In the genomic region with DNA sequence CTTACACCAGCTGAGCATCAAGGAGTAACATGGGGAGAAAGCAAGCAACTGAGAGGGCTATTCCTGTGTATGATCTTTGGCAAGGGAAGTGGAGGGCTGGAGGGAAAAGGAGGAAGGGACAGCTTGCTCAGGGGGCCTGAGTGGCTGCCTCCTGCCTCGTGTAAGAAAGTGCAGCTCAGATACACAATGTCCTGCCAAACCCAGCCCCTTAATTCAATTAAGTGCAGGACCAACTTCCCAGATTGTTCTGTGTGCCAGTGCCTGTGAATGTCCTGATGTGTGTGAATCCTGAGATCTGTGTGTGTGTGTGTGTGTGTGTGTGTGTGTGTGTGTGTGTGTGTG, we compare ENCODE assay signal across 11 mouse cellular contexts. TPM values are rescaled to one million over a fixed set of nuclear protein-coding genes. Genes with fewer than 3 reads are reported as not detected.
A peak's percentile ranks its signal among the peaks of the same experiment; 100 is the strongest.
DNase-seq lines count a peak whose midpoint lies in the region; ATAC-seq and TF ChIP-seq lines count a peak whose summit lies in the region.
"Had no signal": no experiment of that assay in that cellular context is flagged by ENCODE, and none has a peak within 500 bp of the region (broad histone marks: within the 10 kb centered on the region; RNA-seq: fewer than 3 reads in every experiment).

No protein-coding gene starts in this region.

- no peaks in the 10 kb centered on the region for H3K27me3 ChIP-seq in heart, embryonic 16.5 days (ENCODE audit: control insufficient read depth, insufficient read depth, low read length)
- peaks cover 100% of the 10 kb centered on the region for H3K27me3 ChIP-seq in forebrain, embryonic 10.5 days (ENCODE audit: poor library complexity, severe bottlenecking)
- H3K27me3 ChIP-seq in limb, embryonic 11.5 days (ENCODE audit: control insufficient read depth, insufficient read depth, low read length) = peaks cover 23% of the 10 kb centered on the region

- no peak overlapping the region for H3K4me3 ChIP-seq in heart, embryonic 16.5 days (ENCODE audit: low read length)
- no peak overlapping the region for H3K4me3 ChIP-seq in forebrain, embryonic 10.5 days
- H3K4me3 ChIP-seq in limb, embryonic 11.5 days (ENCODE audit: low read depth, low read length) = no peak overlapping the region

- no peak for TF ChIP-seq CTCF in brain, embryonic 14.5 days (IDR thresholded peaks at IDR 0.05; ENCODE audit: borderline replicate concordance, extremely low read depth, insufficient read depth, insufficient read length)

- H3K27ac ChIP-seq in heart, embryonic 16.5 days (ENCODE audit: low read length) = peak overlapping the region; percentile 61
- peak overlapping the region; percentile 79; the same call in 1 of the 2 replicates for H3K27ac ChIP-seq in forebrain, embryonic 10.5 days
- peak overlapping the region; percentile 56; the same call in 1 of the 2 replicates for H3K27ac ChIP-seq in limb, embryonic 11.5 days (replicated peaks; ENCODE audit: low read depth, low read length)

- 11% methylated on average over 1 of the region's 1 CpGs for WGBS in heart, embryonic 16.5 days
- WGBS in forebrain, embryonic 10.5 days = 4% methylated on average over 1 of the region's 1 CpGs
- WGBS in limb, embryonic 11.5 days = 0% methylated on average over 1 of the region's 1 CpGs

- H3K9me3 ChIP-seq in heart, embryonic 16.5 days (replicated peaks; ENCODE audit: control insufficient read depth, low read length) = no peaks in the 10 kb centered on the region
- H3K9me3 ChIP-seq in forebrain, embryonic 10.5 days = no peaks in the 10 kb centered on the region
- no peaks in the 10 kb centered on the region for H3K9me3 ChIP-seq in limb, embryonic 11.5 days (ENCODE audit: control insufficient read depth, low read length)

- peaks cover 78% of the 10 kb centered on the region for H3K4me1 ChIP-seq in heart, embryonic 16.5 days (ENCODE audit: control insufficient read depth, insufficient read depth, low read length)
- H3K4me1 ChIP-seq in forebrain, embryonic 10.5 days = peaks cover 92% of the 10 kb centered on the region
- H3K4me1 ChIP-seq in limb, embryonic 11.5 days (ENCODE audit: control insufficient read depth, insufficient read depth, low read length) = peaks cover 85% of the 10 kb centered on the region

- no peak overlapping the region for H3K9ac ChIP-seq in heart, embryonic 16.5 days (ENCODE audit: low read length)
- H3K9ac ChIP-seq in limb, embryonic 11.5 days (ENCODE audit: low read length) = no peak overlapping the region

- H3K36me3 ChIP-seq in heart, embryonic 16.5 days (ENCODE audit: control insufficient read depth, insufficient read depth) = no peaks in the 10 kb centered on the region
- no peaks in the 10 kb centered on the region for H3K36me3 ChIP-seq in forebrain, embryonic 10.5 days (replicated peaks)
- no peaks in the 10 kb centered on the region for H3K36me3 ChIP-seq in limb, embryonic 11.5 days (ENCODE audit: control insufficient read depth, insufficient read depth, low read length)

- no peak for ATAC-seq in heart, embryonic 16.5 days (replicated peaks; ENCODE audit: extremely low read depth, insufficient read depth, low FRiP score)
- no peak for ATAC-seq in limb, embryonic 11.5 days (ENCODE audit: insufficient number of reproducible peaks, low FRiP score, low TSS enrichment, low read depth)
- ATAC-seq in erythroblast, adult 5-6 weeks (replicated peaks; ENCODE audit: low FRiP score, poor library complexity, severe bottlenecking) = no peak
- ATAC-seq: midbrain, embryonic 16.5 days had no signal

- no peak overlapping the region for H3K4me2 ChIP-seq in heart, embryonic 16.5 days (ENCODE audit: low read depth, low read length)
- no peak overlapping the region for H3K4me2 ChIP-seq in limb, embryonic 11.5 days (ENCODE audit: low read depth, severe bottlenecking)

- no peak for TF ChIP-seq POLR2A in brain, embryonic 14.5 days (IDR thresholded peaks at IDR 0.05; ENCODE audit: borderline replicate concordance, extremely low read depth, insufficient read depth, insufficient read length, poor library complexity, severe bottlenecking)

- DNase-seq in heart, adult 8-10 months (ENCODE audit: low spot score) = no peak
- DNase-seq in brain, embryonic 14.5 days (ENCODE audit: low read depth) = peak; percentile 60
- no peak for DNase-seq in forebrain, embryonic 10.5 days (ENCODE audit: extremely low spot score, low spot score)
- DNase-seq in limb, embryonic 11.5 days (ENCODE audit: low spot score) = no peak
- DNase-seq in thymus, postnatal 4 days = no peak
- DNase-seq: kidney, adult 9 months; retina, postnatal 1 day had no signal

RNA-seq across cellular contexts. Expression of a gene that starts 16.6 kb away (rescaled TPM):
- 3.1 and 4.7 TPM in 2 replicates for polyA plus RNA-seq in heart, embryonic 16.5 days (2015; fragmentation: Nextera tagmentation; extraction: Ambion mirVana)
- total RNA-seq in heart, adult 8-10 months (2022) = under 1 TPM in 1 of 4 experiments, not detected in 3; 0.66 TPM
- 0.92 and 1.5 TPM in 2 replicates for polyA plus RNA-seq in brain, embryonic 14.5 days (2012; rRNA removed)
- polyA plus RNA-seq in forebrain, embryonic 10.5 days (2016; fragmentation: Nextera tagmentation; extraction: Ambion mirVana) = 1.3 and 2.1 TPM in 2 replicates
- 7.7 and 8.6 TPM in 2 replicates for polyA plus RNA-seq in limb, embryonic 11.5 days (2014; fragmentation: Nextera tagmentation; extraction: Ambion mirVana)
- total RNA-seq in erythroblast, adult 5-6 weeks (2015; ENCODE audit: low replicate concordance) = 7.9 and 18.1 TPM in 2 replicates
- total RNA-seq in erythroblast, adult 5-6 weeks (2017; ENCODE audit: low replicate concordance) = 3.6 and 12.9 TPM in 2 replicates
- total RNA-seq: layer of hippocampus, postnatal 14 days had no signal

RNA-seq across cellular contexts. Expression of a gene that starts 38.1 kb away (rescaled TPM):
- polyA plus RNA-seq in heart, embryonic 16.5 days (2015; fragmentation: Nextera tagmentation; extraction: Ambion mirVana) = 10.2 and 12.0 TPM in 2 replicates
- 1 to 10 TPM; 3.5 to 4.8 (median 4.3) TPM for total RNA-seq in heart, adult 8-10 months (2022)
- polyA plus RNA-seq in brain, embryonic 14.5 days (2012; rRNA removed) = 3.4 and 4.7 TPM in 2 replicates
- polyA plus RNA-seq in forebrain, embryonic 10.5 days (2016; fragmentation: Nextera tagmentation; extraction: Ambion mirVana) = 4.9 and 5.8 TPM in 2 replicates
- polyA plus RNA-seq in limb, embryonic 11.5 days (2014; fragmentation: Nextera tagmentation; extraction: Ambion mirVana) = 3.9 and 4.8 TPM in 2 replicates
- 37.4 and 40.3 TPM in 2 replicates for total RNA-seq in erythroblast, adult 5-6 weeks (2015; ENCODE audit: low replicate concordance)
- total RNA-seq in erythroblast, adult 5-6 weeks (2017; ENCODE audit: low replicate concordance) = 43.1 and 44.2 TPM in 2 replicates

RNA-seq across cellular contexts. Expression of a gene that starts 51.7 kb away (rescaled TPM):
- polyA plus RNA-seq in heart, embryonic 16.5 days (2015; fragmentation: Nextera tagmentation; extraction: Ambion mirVana) = 11.7 and 14.4 TPM in 2 replicates
- 10 to 100 TPM; 26.7 to 36.0 (median 33.4) TPM for total RNA-seq in heart, adult 8-10 months (2022)
- polyA plus RNA-seq in brain, embryonic 14.5 days (2012; rRNA removed) = 81.8 and 87.0 TPM in 2 replicates
- polyA plus RNA-seq in forebrain, embryonic 10.5 days (2016; fragmentation: Nextera tagmentation; extraction: Ambion mirVana) = 31.3 and 31.5 TPM in 2 replicates
- 26.4 and 26.7 TPM in 2 replicates for polyA plus RNA-seq in limb, embryonic 11.5 days (2014; fragmentation: Nextera tagmentation; extraction: Ambion mirVana)
- total RNA-seq in erythroblast, adult 5-6 weeks (2015; ENCODE audit: low replicate concordance) = 12.7 and 19.9 TPM in 2 replicates
- 8.2 and 13.1 TPM in 2 replicates for total RNA-seq in erythroblast, adult 5-6 weeks (2017; ENCODE audit: low replicate concordance)

RNA-seq across cellular contexts. Expression of a gene that starts 53.3 kb away (rescaled TPM):
- polyA plus RNA-seq in heart, embryonic 16.5 days (2015; fragmentation: Nextera tagmentation; extraction: Ambion mirVana) = 43.2 and 46.7 TPM in 2 replicates
- total RNA-seq in heart, adult 8-10 months (2022) = 10 to 100 TPM; 30.9 to 41.7 (median 38.5) TPM
- 113 and 120 TPM in 2 replicates for polyA plus RNA-seq in brain, embryonic 14.5 days (2012; rRNA removed)
- polyA plus RNA-seq in forebrain, embryonic 10.5 days (2016; fragmentation: Nextera tagmentation; extraction: Ambion mirVana) = 68.8 and 69.3 TPM in 2 replicates
- polyA plus RNA-seq in limb, embryonic 11.5 days (2014; fragmentation: Nextera tagmentation; extraction: Ambion mirVana) = 65.7 and 65.9 TPM in 2 replicates
- 9.8 and 16.9 TPM in 2 replicates for total RNA-seq in erythroblast, adult 5-6 weeks (2015; ENCODE audit: low replicate concordance)
- 18.3 and 21.5 TPM in 2 replicates for total RNA-seq in erythroblast, adult 5-6 weeks (2017; ENCODE audit: low replicate concordance)
